Mouse (Mus musculus) kidney, adult 2 months (tissue): ENCODE measurements around the gene Hoxb1. TPM values are rescaled to one million over a fixed set of nuclear protein-coding genes. Genes with fewer than 3 reads are reported as not detected.

ENCODE experiments used
- DNase-seq: peaks from one replicate; pipeline ENCODE4 v3.0.0; 2021
- H3K27ac ChIP-seq: fragments of 200-500 bp; 2 replicates; pipeline ENCODE4 v1.5.1; 2012; ENCODE audit warnings: low read depth, low read length, control low read depth, inconsistent platforms; ENCODE audit not compliant: insufficient read depth
- H3K27me3 ChIP-seq: fragments of 200-500 bp; replicated peaks from 2 replicates; pipeline ENCODE4 v1.6.1; 2012; ENCODE audit warnings: mild to moderate bottlenecking, moderate library complexity, low read length, inconsistent platforms; ENCODE audit not compliant: control insufficient read depth, insufficient read depth
- H3K36me3 ChIP-seq: fragments of 200-500 bp; 2 replicates; pipeline ENCODE4 v1.6.1; 2012; ENCODE audit warnings: mild to moderate bottlenecking, moderate library complexity, low read length, inconsistent platforms; ENCODE audit not compliant: control insufficient read depth, insufficient read depth
- H3K4me1 ChIP-seq: fragments of 200-500 bp; 2 replicates; pipeline ENCODE4 v1.6.1; 2011; ENCODE audit warnings: low read length; ENCODE audit not compliant: control insufficient read depth, insufficient read depth
- H3K4me3 ChIP-seq: fragments of 200-500 bp; 2 replicates; pipeline ENCODE4 v1.5.1; 2011; ENCODE audit warnings: mild to moderate bottlenecking, low read depth, low read length, control low read depth; ENCODE audit not compliant: insufficient read depth
- CTCF ChIP-seq: fragments of 200-500 bp; conservative IDR thresholded peaks from 2 replicates; pipeline ENCODE4 v1.5.1; 2011; ENCODE audit warnings: low read depth, mild to moderate bottlenecking, control low read depth, low read length, moderate library complexity, mixed read lengths; ENCODE audit not compliant: insufficient read depth, insufficient read length
- POLR2A ChIP-seq: fragments of 200-500 bp; IDR thresholded peaks from one replicate; pipeline ENCODE4 v1.6.1; 2011; ENCODE audit warnings: low read depth, low read length, control low read depth
- WGBS: fragments of 180-500 bp; shearing (Covaris S2); methylation state at CpG from one replicate; pipeline ENCODE4 v1.1.7; 2018; 5-methylcytosine and 5-hydroxymethylcytosine counted together
- polyA plus RNA-seq: library from polyadenylated mRNA; depleted of rRNA; stranded (reverse); fragments of >200 nt; gene quantifications from 2 replicates; pipeline ENCODE4 v1.2.3, GENCODE M21; 2012; rRNA removed

The Hoxb1 gene
- polyA plus RNA-seq, 1 experiment = not detected

- peaks cover 15% of the 10 kb centered on the region for H3K4me1 ChIP-seq
These were observed 48.0 kb downstream of the Hoxb1 start for GRCm38 (mm10) chr11:96413527-96413926.

GRCm38 (mm10) chr11:96414002-96414401, 48.5 kb downstream of the Hoxb1 start:
- no peak for TF ChIP-seq CTCF
- no peak for TF ChIP-seq POLR2A
- peak overlapping the region; percentile 3; the same call in 1 of the 2 replicates for H3K27ac ChIP-seq
- H3K27me3 ChIP-seq = no peaks in the 10 kb centered on the region
- DNase-seq = no peak
- 14% methylated on average over 2 of the region's 2 CpGs for WGBS
- H3K4me1 ChIP-seq = peaks cover 15% of the 10 kb centered on the region
- no peak overlapping the region for H3K4me3 ChIP-seq
- no peaks in the 10 kb centered on the region for H3K36me3 ChIP-seq

More at GRCm38 (mm10) chr11:96413527-96413926, 48.0 kb downstream of the Hoxb1 start:
- 2% methylated on average over 8 of the region's 8 CpGs for WGBS
- peak; percentile 96 for DNase-seq
- TF ChIP-seq POLR2A (no peak), CTCF (no peak)
- Histone ChIP-seq H3K36me3 (no peaks in the 10 kb centered on the region), H3K27ac (no peak overlapping the region; the same call in 1 of the 2 replicates), H3K27me3 (no peaks in the 10 kb centered on the region), H3K4me3 (no peak overlapping the region)

Other genes with a start within 250 kb of the Hoxb1 start
- 0.05 TPM in 2 replicates for gene Ttll6, start 232.0 kb upstream of the Hoxb1 start, polyA plus RNA-seq
- not detected in 2 replicates for gene Hoxb13, start 171.4 kb upstream of the Hoxb1 start, polyA plus RNA-seq
- 27.8 and 29.6 TPM in 2 replicates for gene Hoxb9, start 94.3 kb upstream of the Hoxb1 start, polyA plus RNA-seq
- gene Hoxb8, start 83.8 kb upstream of the Hoxb1 start, polyA plus RNA-seq = 51.7 and 69.9 TPM in 2 replicates
- 15.5 and 16.5 TPM in 2 replicates for gene Hoxb7, start 79.1 kb upstream of the Hoxb1 start, polyA plus RNA-seq
- 62.7 and 67.9 TPM in 2 replicates for gene Hoxb6, start 73.3 kb upstream of the Hoxb1 start, polyA plus RNA-seq
- 7.7 and 8.4 TPM in 2 replicates for gene Hoxb5, start 62.4 kb upstream of the Hoxb1 start, polyA plus RNA-seq
- 12.6 and 14.6 TPM in 2 replicates for gene Hoxb4, start 47.5 kb upstream of the Hoxb1 start, polyA plus RNA-seq
- 10.1 and 14.1 TPM in 2 replicates for gene Hoxb3, start 42.4 kb upstream of the Hoxb1 start, polyA plus RNA-seq
- gene Hoxb2, start 15.2 kb upstream of the Hoxb1 start, polyA plus RNA-seq = 22.8 and 28.4 TPM in 2 replicates
- 1.0 and 3.3 TPM in 2 replicates for gene Skap1, start 98.8 kb downstream of the Hoxb1 start, polyA plus RNA-seq